Mouse (Mus musculus): ENCODE measurements around the gene Nol12. TPM values are rescaled to one million over a fixed set of nuclear protein-coding genes. Genes with fewer than 3 reads are reported as not detected.

The Nol12 gene
- total RNA-seq, 2 experiments from 2014 or later: 46.5 to 47.8 TPM

- intact Hi-C loops (cut with DNase I): no loop called here
These were observed 56.3 kb downstream of the Nol12 start for GRCm38 (mm10) chr15:78990970-78991525.

GRCm38 (mm10) chr15:78992235-78992634 lies 57.5 kb downstream of the Nol12 start:
- intact Hi-C loops (cut with DNase I): no loop called here
- DNase-seq: no peak

More at GRCm38 (mm10) chr15:78990970-78991525, 56.3 kb downstream of the Nol12 start:
- DNase-seq: no peak

- DNase-seq: no peak
- intact Hi-C loops (cut with DNase I): no loop called here
These were observed 58.2 kb downstream of the Nol12 start for GRCm38 (mm10) chr15:78992925-78993324.

Small RNA genes lying within 50 kb of the gene (microRNA-seq; reads per million reads assigned to microRNA genes)
- gene Mir6955: 2.4 reads per million

Other genes starting within 250 kb of the Nol12 start
- 10 to 100 TPM; 79.2 to 81.2 TPM for gene Elfn2, start 216.2 kb upstream of the Nol12 start, total RNA-seq (2021)
- 1 to 10 TPM; 7.3 to 7.7 TPM for gene Mfng, start 161.5 kb upstream of the Nol12 start, total RNA-seq (2021)
- 1 to 10 TPM; 5.2 to 5.4 TPM for gene Card10, start 131.9 kb upstream of the Nol12 start, total RNA-seq (2021)
- gene Cdc42ep1, start 92.3 kb upstream of the Nol12 start, total RNA-seq (2021): 1 to 10 TPM; 8.3 to 9.1 TPM
- not detected for gene Lgals2, start 79.4 kb upstream of the Nol12 start, total RNA-seq (2021)
- 10 to 100 TPM; 59.3 to 65.6 TPM for gene Gga1, start 57.7 kb upstream of the Nol12 start, total RNA-seq (2021)
- not detected for gene Gm49510, start 35.3 kb upstream of the Nol12 start, total RNA-seq (2021)
- 1 to 10 TPM; 5.4 to 6.0 TPM for gene Sh3bp1, start 35.2 kb upstream of the Nol12 start, total RNA-seq (2021)
- 100 to 1,000 TPM; 107 to 117 TPM for gene Pdxp, start 21.0 kb upstream of the Nol12 start, total RNA-seq (2021)
- 10 to 100 TPM; 25.2 to 29.4 TPM for gene Lgals1, start 8.2 kb upstream of the Nol12 start, total RNA-seq (2021)
- 100 to 1,000 TPM in 1 of 2 experiments, 10 to 100 TPM in 1; 98.7 to 106 TPM for gene Triobp, start 12.8 kb downstream of the Nol12 start, total RNA-seq (2021)
- 10 to 100 TPM; 84.8 to 94.8 TPM for gene H1f0, start 93.5 kb downstream of the Nol12 start, total RNA-seq (2021)
- 1 to 10 TPM in 1 of 2 experiments, not detected in 1; 1.0 TPM for gene Galr3, start 107.0 kb downstream of the Nol12 start, total RNA-seq (2021)
- gene Ankrd54, start 128.0 kb downstream of the Nol12 start, total RNA-seq (2021): 10 to 100 TPM; 25.5 to 27.2 TPM
- gene Eif3l, start 140.2 kb downstream of the Nol12 start, total RNA-seq (2021): 100 to 1,000 TPM; 116 to 122 TPM
- gene Micall1, start 174.0 kb downstream of the Nol12 start, total RNA-seq (2021): 10 to 100 TPM; 61.5 to 66.6 TPM
- 100 to 1,000 TPM; 143 to 152 TPM for gene Polr2f, start 206.1 kb downstream of the Nol12 start, total RNA-seq (2021)
- 10 to 100 TPM; 12.1 to 13.1 TPM for gene 1700088E04Rik, start 206.3 kb downstream of the Nol12 start, total RNA-seq (2021)
- gene Sox10, start 230.3 kb downstream of the Nol12 start, total RNA-seq (2021): 10 to 100 TPM; 16.5 to 18.1 TPM

Measured in left cerebral cortex, postnatal 4 days (tissue).